Mouse (Mus musculus): ENCODE measurements around the gene Snd1.

GRCm38 (mm10) chr6:28803678-28804279 lies 328.8 kb downstream of the Snd1 start:
- TF ChIP-seq POLR2A (IDR thresholded peaks at IDR 0.05; ENCODE audit: extremely low read depth, insufficient read depth, low read length) (no peak), CTCF (IDR thresholded peaks at IDR 0.05; ENCODE audit: extremely low read depth, insufficient read depth, low read length) (no peak)
